Mouse (Mus musculus) spleen, postnatal 14 days (tissue): ENCODE measurements around the gene Ghr.
A peak's percentile ranks its signal among the peaks of the same experiment; 100 is the strongest.

Source experiments
- DNase-seq, 2 experiments: peaks; one replicate each; pipeline ENCODE4 v3.0.0; 2021 to 2022; ENCODE audit warnings: low spot score in 2 of 2

Gene Ghr

DNA sequence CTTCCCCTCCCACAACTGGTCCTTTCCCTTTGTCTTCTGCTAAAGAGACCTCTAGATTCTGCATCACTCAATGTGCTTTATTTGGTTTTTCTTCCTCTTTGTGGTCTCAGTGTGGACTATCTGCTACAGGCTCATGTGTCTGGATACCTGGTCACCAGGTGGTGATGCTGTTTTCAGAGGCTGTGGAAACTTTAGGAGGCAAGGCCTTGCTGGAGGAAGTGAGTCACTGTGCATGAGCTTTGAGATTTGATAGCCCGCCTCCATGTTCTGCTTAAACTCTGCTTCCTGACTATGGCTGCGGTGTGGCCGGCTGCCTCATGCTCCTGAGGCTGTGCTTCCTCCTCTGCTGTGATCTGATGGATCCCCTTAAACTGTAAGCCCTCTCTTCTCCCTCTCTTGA, 292.9 kb downstream of the Ghr start:
- no peak for DNase-seq

GRCm38 (mm10) chr15:3286032-3286431, 297.3 kb downstream of the Ghr start:
- no peak for DNase-seq

- DNase-seq = no peak
Measured at GRCm38 (mm10) chr15:3281737-3282136, 301.6 kb downstream of the Ghr start.

GRCm38 (mm10) chr15:3281216-3281615, 302.1 kb downstream of the Ghr start:
- no peak for DNase-seq

GRCm38 (mm10) chr15:3279242-3279641, 304.1 kb downstream of the Ghr start:
- no peak for DNase-seq

DNA sequence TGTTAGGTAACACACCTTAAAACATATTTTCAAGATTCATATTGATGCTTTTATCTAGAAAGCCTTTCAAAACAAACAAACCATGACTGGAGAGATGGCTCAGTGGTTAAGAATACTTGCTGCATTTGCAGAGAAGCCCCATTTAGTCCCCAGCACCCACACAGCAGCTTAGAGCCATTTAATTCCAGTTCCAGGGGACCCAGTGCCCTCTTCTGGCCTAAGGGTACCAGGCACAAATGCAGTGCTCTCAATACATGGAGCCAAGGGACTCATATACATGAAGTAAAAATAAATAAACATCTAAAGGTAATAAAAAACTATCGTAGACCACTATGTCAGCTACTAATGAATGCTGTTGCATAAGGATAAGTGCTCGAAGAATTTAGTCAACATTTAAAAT, 305.9 kb downstream of the Ghr start:
- DNase-seq = no peak

GRCm38 (mm10) chr15:3273191-3273590, 310.1 kb downstream of the Ghr start:
- no peak for DNase-seq

DNA sequence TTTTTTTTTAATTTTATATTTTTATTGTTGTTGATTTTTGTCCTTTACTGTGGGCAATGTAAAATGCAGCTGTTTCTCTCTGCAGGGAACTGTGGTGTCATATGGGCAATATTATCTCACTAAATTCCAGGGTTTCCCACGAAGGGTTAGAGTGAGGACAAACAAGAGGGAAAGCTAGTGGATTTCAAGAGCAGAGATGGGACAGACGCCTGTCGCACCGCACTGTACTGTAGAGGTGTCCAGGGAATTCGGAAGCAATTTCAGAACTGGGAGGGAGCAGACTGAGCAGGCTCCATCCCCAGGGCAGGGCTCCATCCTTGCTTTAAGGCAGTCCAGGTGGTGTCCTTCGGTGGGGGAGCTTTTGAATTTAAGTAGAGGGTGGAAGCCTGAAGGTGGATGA, 312.1 kb downstream of the Ghr start:
- no peak for DNase-seq

DNA sequence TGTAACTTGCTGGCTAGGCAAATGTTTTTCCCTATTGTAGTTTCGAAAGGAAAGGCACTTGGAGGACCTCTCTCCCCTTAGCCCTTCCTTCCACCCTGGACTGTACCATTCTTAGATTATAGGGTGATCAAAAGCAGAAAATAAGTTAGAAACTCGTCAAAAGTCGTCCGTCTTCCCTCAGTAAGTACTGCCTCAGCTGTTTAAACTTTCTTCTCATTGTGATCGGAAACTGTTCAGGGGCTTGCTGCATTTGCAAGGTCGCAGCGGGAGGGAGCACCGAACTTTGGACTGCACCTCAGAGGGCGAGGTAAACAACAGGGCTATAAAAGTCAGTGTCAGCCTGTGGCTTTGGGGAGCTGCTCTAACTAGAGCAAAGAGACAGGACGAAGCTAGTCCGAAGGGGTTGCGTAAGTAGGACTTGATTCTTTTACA, 312.6 kb downstream of the Ghr start:
- peak; percentile 30 to 51 for DNase-seq

DNA sequence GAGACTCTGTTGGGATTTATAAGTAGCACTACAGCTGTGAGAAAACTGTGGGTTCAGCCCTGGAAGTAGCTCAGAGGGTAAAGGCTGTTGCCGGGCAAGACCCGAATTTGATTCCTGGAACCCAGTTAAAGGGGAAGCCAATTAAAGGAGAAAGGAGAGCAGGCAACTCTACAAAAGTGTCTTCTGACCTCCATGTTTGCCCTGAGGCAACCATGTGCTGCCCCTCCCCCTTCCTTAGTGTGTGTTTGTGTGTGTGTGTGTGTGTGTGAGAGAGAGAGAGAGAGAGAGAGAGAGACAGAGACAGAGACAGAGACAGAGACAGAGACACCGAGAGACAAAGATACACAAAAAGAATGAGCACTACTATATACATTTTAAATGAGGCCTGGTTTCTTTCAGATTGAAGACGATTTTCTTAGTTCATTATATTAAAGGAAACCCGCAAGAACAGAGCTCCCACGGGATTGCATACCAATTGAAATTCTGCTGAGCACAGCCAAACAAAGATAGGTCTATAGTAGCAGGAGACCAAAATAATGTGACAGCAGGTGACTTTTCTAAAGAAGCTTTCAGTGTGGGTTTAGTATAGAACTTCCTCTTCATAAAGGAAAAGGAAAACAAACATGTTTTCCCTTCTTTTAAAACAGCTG, 313.2 kb downstream of the Ghr start:
- DNase-seq = no peak

DNA sequence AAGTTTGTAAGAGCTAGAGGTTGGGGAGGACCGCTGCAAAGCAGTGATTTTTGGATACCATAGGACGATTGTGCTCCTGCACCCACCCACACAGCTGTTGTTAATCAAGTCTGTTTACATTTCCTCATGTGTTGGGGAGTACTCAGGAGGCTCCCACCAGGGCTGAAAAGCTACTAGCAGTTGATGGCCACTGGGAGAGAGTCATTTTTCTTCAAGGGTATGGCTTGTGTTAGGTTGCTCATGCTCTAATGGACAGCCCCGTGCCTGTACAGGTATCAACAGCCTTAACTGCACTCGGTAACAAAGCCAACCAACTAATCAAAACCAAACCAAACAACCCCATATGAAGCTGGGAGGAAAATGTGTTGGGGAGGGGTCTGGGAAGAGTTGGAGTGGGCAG, 313.8 kb downstream of the Ghr start:
- DNase-seq = no peak

GRCm38 (mm10) chr15:3268247-3268646, 315.0 kb downstream of the Ghr start, which contains the start of gene Selenop:
Selenop (plus strand) TSS chr15:3268547.
- no peak for DNase-seq
